Mouse (Mus musculus): ENCODE measurements around the gene Hfe2.

The Hfe2 gene

DNA sequence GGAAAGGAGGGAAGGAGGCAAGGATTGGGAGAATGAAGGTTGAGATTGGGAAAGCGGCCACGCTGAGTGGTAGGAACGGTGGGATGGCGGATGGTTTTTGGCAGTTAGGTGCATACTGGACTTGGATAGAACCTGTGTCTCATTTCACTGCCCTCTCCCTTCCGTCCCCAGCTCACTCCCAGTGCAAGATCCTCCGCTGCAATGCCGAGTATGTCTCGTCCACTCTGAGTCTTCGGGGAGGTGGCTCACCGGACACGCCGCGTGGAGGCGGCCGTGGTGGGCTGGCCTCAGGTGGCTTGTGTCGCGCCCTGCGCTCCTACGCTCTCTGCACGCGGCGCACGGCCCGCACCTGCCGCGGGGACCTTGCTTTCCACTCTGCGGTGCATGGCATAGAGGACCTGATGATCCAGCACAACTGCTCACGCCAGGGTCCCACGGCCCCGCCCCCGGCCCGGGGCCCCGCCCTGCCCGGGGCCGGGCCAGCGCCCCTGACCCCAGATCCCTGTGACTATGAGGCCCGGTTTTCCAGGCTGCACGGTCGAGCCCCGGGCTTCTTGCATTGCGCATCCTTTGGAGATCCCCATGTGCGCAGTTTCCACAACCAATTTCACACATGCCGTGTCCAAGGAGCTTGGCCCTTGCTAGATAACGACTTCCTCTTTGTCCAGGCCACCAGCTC is 2.0 kb downstream of the Hfe2 start:
- in situ Hi-C loops (cut with MseI, MboI) = no loop called here

DNA sequence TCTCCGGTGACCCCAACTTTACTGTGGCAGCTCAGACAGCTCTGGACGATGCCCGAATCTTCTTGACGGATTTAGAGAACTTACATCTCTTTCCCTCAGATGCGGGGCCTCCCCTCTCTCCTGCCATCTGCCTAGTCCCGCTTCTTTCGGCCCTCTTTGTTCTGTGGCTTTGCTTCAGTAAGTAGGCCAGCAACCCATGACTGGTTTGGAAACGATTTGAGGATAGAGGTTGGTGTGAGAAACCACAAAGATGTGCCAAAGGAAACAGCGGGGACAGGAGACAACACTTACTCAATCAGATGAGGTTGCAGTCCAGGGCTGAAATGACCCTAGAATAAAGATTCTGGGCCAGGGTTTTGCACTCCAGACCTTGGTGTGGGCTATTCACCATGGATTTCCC is 3.5 kb downstream of the Hfe2 start:
- in situ Hi-C loops (cut with MseI, MboI) = no loop called here

DNA sequence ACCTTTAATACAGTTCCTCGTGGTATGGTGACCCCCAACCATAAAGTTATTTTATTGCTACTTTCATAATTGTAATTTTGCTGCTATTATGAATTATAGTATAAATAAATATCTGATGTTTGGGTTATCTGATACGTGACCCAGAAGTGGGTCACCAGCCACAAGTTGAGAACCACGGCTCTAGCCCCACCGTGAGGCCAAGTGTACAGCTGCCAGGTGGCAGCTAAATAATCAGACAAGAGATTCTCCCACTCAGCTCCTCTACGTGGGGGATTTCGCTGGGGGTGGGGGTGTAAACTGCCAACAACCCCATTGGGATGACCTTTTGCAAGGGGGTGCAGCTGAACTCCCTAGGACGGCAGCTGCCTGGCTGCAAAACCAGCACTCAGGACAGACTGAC is 7.1 kb downstream of the Hfe2 start:
- in situ Hi-C loops (cut with MseI, MboI) = no loop called here

DNA sequence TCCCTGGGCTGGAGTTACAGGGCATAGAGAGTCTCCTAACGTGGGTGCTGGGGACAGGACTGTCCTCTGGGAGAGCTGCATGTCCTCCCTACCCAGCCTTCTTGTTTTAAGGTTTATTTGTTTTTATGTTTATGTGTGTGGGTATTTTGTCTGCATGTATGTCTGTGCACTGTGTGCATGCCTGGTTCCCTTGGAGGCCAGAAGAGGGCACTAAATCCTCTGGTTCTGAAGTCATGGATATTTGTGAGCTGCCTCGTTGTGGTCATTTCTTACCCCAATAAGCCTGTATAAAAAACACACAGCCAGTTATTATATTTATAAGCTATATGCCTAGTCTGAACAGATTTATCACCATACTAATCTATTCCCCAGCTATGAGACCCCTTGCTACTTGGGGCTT is 9.3 kb downstream of the Hfe2 start:
- in situ Hi-C loops (cut with MseI, MboI) = no loop called here

- in situ Hi-C loops (cut with MseI, MboI) = no loop called here
These were observed 14.3 kb downstream of the Hfe2 start for GRCm38 (mm10) chr3:96539316-96539715.

GRCm38 (mm10) chr3:96540740-96541139 is 15.8 kb downstream of the Hfe2 start:
- in situ Hi-C loops (cut with MseI, MboI) = loop anchor here in 1 of 2 experiments (10.0 kb wide), 1 partner anchor 104 kb away; the partner anchor contains the start of gene Itga10

DNA sequence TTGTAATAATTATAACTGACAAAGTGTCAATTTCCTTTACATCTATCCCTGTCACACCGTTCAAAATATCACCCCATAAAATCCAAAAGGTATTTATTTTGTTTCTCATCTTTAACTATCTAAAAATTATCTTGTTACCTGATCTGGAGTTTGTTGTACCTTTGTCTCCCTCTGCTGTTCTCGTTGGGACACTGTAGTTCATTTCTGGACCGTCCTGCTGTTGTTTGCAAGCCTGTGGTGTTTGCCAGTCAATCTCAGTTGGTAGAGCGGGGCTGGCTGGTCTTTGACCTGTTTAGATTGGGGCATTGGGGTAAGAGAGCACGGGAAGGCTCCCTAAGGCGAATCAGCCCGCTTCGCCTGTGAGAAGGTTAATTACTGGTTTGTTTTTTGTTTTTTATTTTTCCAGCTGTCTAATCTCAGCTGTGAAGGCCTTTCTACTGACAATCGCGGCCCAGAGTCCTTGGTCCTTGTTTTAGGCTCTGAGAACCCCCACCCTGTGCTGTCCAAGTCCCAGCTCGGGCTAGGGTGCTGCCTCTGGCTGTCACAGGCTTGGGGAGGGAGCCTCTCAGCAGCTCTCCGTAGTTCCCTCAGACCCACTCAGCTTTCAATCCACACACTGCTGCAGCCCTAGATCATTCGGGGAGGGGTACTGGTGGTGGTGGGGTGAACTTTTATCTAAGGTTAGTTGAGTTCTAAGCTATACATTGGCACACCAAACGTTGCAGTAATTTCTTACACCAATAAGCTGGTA is 16.5 kb downstream of the Hfe2 start:
- in situ Hi-C loops (cut with MseI, MboI) = loop anchor here in 1 of 2 experiments (10.0 kb wide), 1 partner anchor 103 kb away; the partner anchor contains the start of gene Itga10

DNA sequence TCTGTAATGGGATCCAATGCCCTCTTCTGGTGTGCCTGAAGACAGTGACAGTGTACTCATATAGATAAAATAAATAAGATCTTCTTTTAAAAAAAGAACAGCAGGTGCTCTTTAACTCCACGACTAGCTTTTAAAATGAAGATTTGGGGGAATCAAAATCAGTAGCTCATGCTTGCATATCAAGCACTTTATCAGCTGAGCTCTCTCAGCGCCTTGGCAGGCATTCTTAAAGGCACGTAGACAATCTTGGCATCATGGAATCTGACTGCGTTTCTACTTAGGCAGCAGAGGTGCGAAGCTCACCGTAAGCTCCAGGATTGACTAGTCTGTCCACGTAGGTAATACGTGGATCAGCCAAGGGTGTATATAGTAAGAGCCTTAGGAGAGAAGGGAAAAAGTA is 17.6 kb downstream of the Hfe2 start:
- in situ Hi-C loops (cut with MseI, MboI) = loop anchor here in 1 of 2 experiments (10.0 kb wide), 1 partner anchor 102 kb away; the partner anchor contains the start of gene Itga10

GRCm38 (mm10) chr3:96543345-96543744 is 18.4 kb downstream of the Hfe2 start:
- in situ Hi-C loops (cut with MseI, MboI) = loop anchor here in 1 of 2 experiments (10.0 kb wide), 1 partner anchor 101 kb away; the partner anchor contains the start of gene Itga10

DNA sequence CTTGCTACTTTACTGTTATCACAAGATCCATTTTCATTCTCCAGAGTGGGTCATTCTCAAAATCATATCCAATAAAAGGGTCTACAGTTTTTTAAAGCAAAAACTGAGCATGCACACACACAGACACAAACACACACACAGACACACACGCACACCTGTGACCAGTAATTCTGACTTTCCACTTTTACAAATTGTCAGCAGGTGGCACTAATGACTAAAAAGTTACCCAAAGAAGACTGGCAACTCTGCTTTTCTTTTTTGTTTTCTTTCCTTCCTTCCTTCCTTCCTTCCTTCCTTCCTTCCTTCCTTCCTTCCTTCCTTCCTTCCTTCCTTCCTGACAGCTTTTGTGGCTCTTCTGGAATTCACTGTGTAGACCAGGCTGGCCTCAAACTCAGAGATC is 20.6 kb downstream of the Hfe2 start:
- in situ Hi-C loops (cut with MseI, MboI) = loop anchor here (5.0 to 10.0 kb wide), 2 partner anchors 37 to 99 kb away; partner anchors contain the start of gene Itga10 (in 1 of the 2)

GRCm38 (mm10) chr3:96546880-96547279 is 21.9 kb downstream of the Hfe2 start:
- in situ Hi-C loops (cut with MseI, MboI) = loop anchor here (5.0 to 10.0 kb wide), 2 partner anchors 35 to 98 kb away; partner anchors contain the start of gene Itga10 (in 1 of the 2)

GRCm38 (mm10) chr3:96547389-96547960 is 22.5 kb downstream of the Hfe2 start:
- in situ Hi-C loops (cut with MseI, MboI) = loop anchor here (5.0 to 10.0 kb wide), 2 partner anchors 35 to 97 kb away; partner anchors contain the start of gene Itga10 (in 1 of the 2)

- in situ Hi-C loops (cut with MseI, MboI) = loop anchor here (5.0 to 10.0 kb wide), 2 partner anchors 33 to 96 kb away; partner anchors contain the start of gene Itga10 (in 1 of the 2)
These were observed 23.9 kb downstream of the Hfe2 start for GRCm38 (mm10) chr3:96548824-96549223.

- in situ Hi-C loops (cut with MseI, MboI) = loop anchor here (5.0 to 10.0 kb wide), 2 partner anchors 33 to 95 kb away; partner anchors contain the start of gene Itga10 (in 1 of the 2)
These were observed 24.4 kb downstream of the Hfe2 start for GRCm38 (mm10) chr3:96549346-96549745.

DNA sequence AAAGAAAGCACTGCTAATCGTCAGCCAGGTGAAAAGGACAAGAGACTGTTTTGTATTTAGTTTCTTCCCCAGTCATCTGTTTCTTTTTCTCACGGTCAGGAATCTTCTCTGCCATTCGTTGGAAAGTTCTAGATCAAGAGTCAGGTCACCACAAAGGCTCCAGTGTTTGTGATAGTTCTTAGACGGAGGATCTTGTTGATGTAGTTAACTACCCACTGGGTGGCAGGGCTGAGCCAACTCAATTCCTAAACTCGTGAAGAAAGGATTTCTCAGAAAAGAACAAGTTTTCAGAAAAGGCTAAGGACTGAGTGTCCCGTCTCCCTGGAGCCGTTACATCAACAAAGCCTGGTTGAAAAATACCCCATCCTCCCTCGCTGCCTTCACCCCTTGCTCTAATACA is 26.2 kb downstream of the Hfe2 start:
- in situ Hi-C loops (cut with MseI, MboI) = no loop called here

DNA sequence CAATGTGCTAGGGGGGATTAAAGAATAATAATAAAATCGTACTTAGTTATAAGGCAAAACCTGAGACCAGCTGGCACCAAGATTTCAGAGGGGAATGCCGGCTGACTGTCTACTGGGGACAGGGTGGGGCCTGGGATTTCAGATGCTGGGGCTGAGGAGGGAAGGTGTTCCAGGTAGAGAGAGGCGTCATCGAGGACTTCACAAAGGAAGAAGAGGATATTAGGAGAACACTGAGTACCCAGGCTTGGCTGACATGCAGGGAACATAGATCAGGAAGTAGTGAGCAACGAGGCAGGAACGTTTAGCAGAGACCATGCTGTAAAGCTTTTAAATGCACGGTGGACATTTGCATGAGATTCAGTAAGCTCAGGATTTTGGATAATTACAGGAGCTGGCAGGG is 26.9 kb downstream of the Hfe2 start:
- in situ Hi-C loops (cut with MseI, MboI) = no loop called here

GRCm38 (mm10) chr3:96553601-96554000 is 28.6 kb downstream of the Hfe2 start:
- in situ Hi-C loops (cut with MseI, MboI) = no loop called here

GRCm38 (mm10) chr3:96554251-96554650 is 29.3 kb downstream of the Hfe2 start:
- in situ Hi-C loops (cut with MseI, MboI) = no loop called here

DNA sequence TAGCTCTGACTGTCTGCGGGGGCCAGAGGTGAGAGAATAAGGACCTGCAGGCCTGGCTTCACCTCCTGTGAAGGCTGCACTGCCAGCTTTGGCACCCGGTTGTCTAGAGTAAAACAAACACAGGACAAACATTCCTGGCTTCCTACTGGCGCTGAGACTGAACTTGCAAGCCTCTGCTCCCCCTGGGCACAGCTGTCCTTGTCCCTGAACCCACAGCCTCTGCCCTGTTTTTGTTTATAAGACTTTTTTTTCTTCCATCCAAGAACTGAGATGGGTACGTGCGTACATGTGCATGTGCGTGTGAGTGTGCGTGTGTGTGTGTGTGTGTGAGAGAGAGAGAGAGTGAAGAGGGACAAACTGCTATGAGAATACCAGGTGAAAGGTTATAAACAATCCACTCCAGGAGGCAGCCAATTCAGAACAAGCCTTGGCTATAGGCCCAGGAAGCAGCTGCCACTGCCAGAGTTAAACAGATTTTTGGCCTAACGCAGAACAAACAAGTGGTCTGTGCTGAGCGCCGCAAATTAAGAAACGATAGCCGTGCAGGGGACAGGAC is 30.1 kb downstream of the Hfe2 start:
- in situ Hi-C loops (cut with MseI, MboI) = no loop called here

DNA sequence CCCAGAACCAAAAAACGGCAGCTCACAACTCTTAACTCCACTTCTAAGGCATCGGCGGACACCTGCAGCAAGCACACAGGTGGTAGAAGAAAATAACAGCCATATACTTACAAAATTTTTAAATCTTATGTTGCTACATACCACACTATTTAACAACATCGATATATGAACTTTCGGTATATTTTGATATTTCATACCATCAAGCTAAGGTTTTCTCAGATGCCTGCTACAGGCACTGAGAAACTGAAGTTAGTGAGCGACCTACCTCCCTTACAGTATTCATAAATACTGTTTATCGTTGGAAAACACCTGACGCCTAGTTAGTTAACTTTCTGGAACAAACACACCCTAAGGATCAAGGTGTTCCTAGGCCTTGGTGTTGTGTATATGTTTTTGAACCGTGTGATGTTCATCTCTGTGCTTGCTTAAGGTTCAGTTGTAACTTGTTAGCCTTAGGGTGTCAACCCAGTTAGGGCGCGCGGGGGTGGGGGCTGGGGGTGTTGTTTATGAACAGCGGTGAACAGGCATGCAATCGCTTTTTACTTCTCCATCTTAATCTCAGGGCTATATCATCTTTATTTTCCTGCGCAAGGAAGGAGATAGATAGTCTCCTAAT is 31.1 kb downstream of the Hfe2 start:
- in situ Hi-C loops (cut with MseI, MboI) = no loop called here

Measured in mouse trophoblast stem cell (cell line).